Mouse (Mus musculus): ENCODE data around the gene Ablim2. TPM values are rescaled to one million over a fixed set of nuclear protein-coding genes. Genes with fewer than 3 reads are reported as not detected.

Ablim2 gene
- polyA plus RNA-seq, 1 experiment from 2014 or later = 0.45 TPM

- no peak overlapping the region for H3K4me2 ChIP-seq (ENCODE audit: low read depth, low read length)
- H3K9ac ChIP-seq (ENCODE audit: low read depth, low read length) = no peak overlapping the region
- H3K36me3 ChIP-seq (ENCODE audit: control insufficient read depth, insufficient read depth) = no peaks in the 10 kb centered on the region
- no peaks in the 10 kb centered on the region for H3K4me1 ChIP-seq (ENCODE audit: control insufficient read depth, low read depth, low read length)
- H3K27me3 ChIP-seq (ENCODE audit: control insufficient read depth, insufficient read depth, low read depth, low read length) = no peaks in the 10 kb centered on the region
- ATAC-seq (ENCODE audit: low read depth) = no peak
- 33% methylated on average over 1 of the region's 1 CpGs for WGBS (ENCODE audit: insufficient replicate concordance)
- H3K27ac ChIP-seq (ENCODE audit: low read length) = no peak overlapping the region
- H3K4me3 ChIP-seq (ENCODE audit: low read depth, low read length) = no peak overlapping the region
- no peaks in the 10 kb centered on the region for H3K9me3 ChIP-seq (replicated peaks; ENCODE audit: control insufficient read depth, low read length)
Measured at GRCm38 (mm10) chr5:35730552-35730951, 27.1 kb upstream of the Ablim2 start.

GRCm38 (mm10) chr5:35731006-35731405, 26.7 kb upstream of the Ablim2 start:
- no peak overlapping the region for H3K4me2 ChIP-seq (ENCODE audit: low read depth, low read length)
- no peaks in the 10 kb centered on the region for H3K4me1 ChIP-seq (ENCODE audit: control insufficient read depth, low read depth, low read length)
- H3K4me3 ChIP-seq (ENCODE audit: low read depth, low read length) = no peak overlapping the region
- WGBS (ENCODE audit: insufficient replicate concordance) = 64% methylated on average over 4 of the region's 4 CpGs
- no peak overlapping the region for H3K27ac ChIP-seq (ENCODE audit: low read length)
- no peak overlapping the region for H3K9ac ChIP-seq (ENCODE audit: low read depth, low read length)
- no peaks in the 10 kb centered on the region for H3K36me3 ChIP-seq (ENCODE audit: control insufficient read depth, insufficient read depth)
- ATAC-seq (ENCODE audit: low read depth) = no peak
- no peaks in the 10 kb centered on the region for H3K27me3 ChIP-seq (ENCODE audit: control insufficient read depth, insufficient read depth, low read depth, low read length)
- H3K9me3 ChIP-seq (replicated peaks; ENCODE audit: control insufficient read depth, low read length) = no peaks in the 10 kb centered on the region

- H3K9ac ChIP-seq (ENCODE audit: low read depth, low read length) = no peak overlapping the region
- H3K9me3 ChIP-seq (replicated peaks; ENCODE audit: control insufficient read depth, low read length) = no peaks in the 10 kb centered on the region
- no peaks in the 10 kb centered on the region for H3K27me3 ChIP-seq (ENCODE audit: control insufficient read depth, insufficient read depth, low read depth, low read length)
- no peak overlapping the region for H3K4me3 ChIP-seq (ENCODE audit: low read depth, low read length)
- no peak overlapping the region for H3K4me2 ChIP-seq (ENCODE audit: low read depth, low read length)
- no peak overlapping the region for H3K27ac ChIP-seq (ENCODE audit: low read length)
- no peak for ATAC-seq (ENCODE audit: low read depth)
- H3K36me3 ChIP-seq (ENCODE audit: control insufficient read depth, insufficient read depth) = no peaks in the 10 kb centered on the region
- WGBS (ENCODE audit: insufficient replicate concordance) = 60% methylated on average over 2 of the region's 2 CpGs
- no peaks in the 10 kb centered on the region; the same call in 1 of the 2 replicates for H3K4me1 ChIP-seq (ENCODE audit: control insufficient read depth, low read depth, low read length)
Measured at GRCm38 (mm10) chr5:35733523-35733922, 24.2 kb upstream of the Ablim2 start.

- 61% methylated on average over 20 of the region's 20 CpGs for WGBS (ENCODE audit: insufficient replicate concordance)
- no peak overlapping the region for H3K4me3 ChIP-seq (ENCODE audit: low read depth, low read length)
- no peak overlapping the region for H3K4me2 ChIP-seq (ENCODE audit: low read depth, low read length)
- no peak overlapping the region for H3K9ac ChIP-seq (ENCODE audit: low read depth, low read length)
- ATAC-seq (ENCODE audit: low read depth) = peak; percentile 35; the same call in 1 of the 2 replicates
- H3K4me1 ChIP-seq (ENCODE audit: control insufficient read depth, low read depth, low read length) = no peaks in the 10 kb centered on the region; the same call in 1 of the 2 replicates
- no peak overlapping the region for H3K27ac ChIP-seq (ENCODE audit: low read length)
- no peaks in the 10 kb centered on the region for H3K36me3 ChIP-seq (ENCODE audit: control insufficient read depth, insufficient read depth)
- no peaks in the 10 kb centered on the region for H3K9me3 ChIP-seq (replicated peaks; ENCODE audit: control insufficient read depth, low read length)
- no peaks in the 10 kb centered on the region for H3K27me3 ChIP-seq (ENCODE audit: control insufficient read depth, insufficient read depth, low read depth, low read length)
Measured at GRCm38 (mm10) chr5:35737231-35737901, 20.3 kb upstream of the Ablim2 start.

GRCm38 (mm10) chr5:35739005-35739404, 18.7 kb upstream of the Ablim2 start:
- Histone ChIP-seq H3K36me3 (ENCODE audit: control insufficient read depth, insufficient read depth) (no peaks in the 10 kb centered on the region), H3K9ac (ENCODE audit: low read depth, low read length) (no peak overlapping the region), H3K27me3 (ENCODE audit: control insufficient read depth, insufficient read depth, low read depth, low read length) (no peaks in the 10 kb centered on the region), H3K9me3 (replicated peaks; ENCODE audit: control insufficient read depth, low read length) (no peaks in the 10 kb centered on the region), H3K4me2 (ENCODE audit: low read depth, low read length) (no peak overlapping the region), H3K4me1 (ENCODE audit: control insufficient read depth, low read depth, low read length) (no peaks in the 10 kb centered on the region; the same call in 1 of the 2 replicates), H3K27ac (ENCODE audit: low read length) (no peak overlapping the region), H3K4me3 (ENCODE audit: low read depth, low read length) (no peak overlapping the region)
- WGBS (ENCODE audit: insufficient replicate concordance) = 57% methylated on average over 2 of the region's 2 CpGs
- ATAC-seq (ENCODE audit: low read depth) = no peak

- 32% methylated on average over 10 of the region's 10 CpGs for WGBS (ENCODE audit: insufficient replicate concordance)
- ATAC-seq (ENCODE audit: low read depth) = no peak
- H3K27me3 ChIP-seq (ENCODE audit: control insufficient read depth, insufficient read depth, low read depth, low read length) = no peaks in the 10 kb centered on the region
- H3K36me3 ChIP-seq (ENCODE audit: control insufficient read depth, insufficient read depth) = no peaks in the 10 kb centered on the region
- no peak within 1 kb of the TSS for H3K9ac ChIP-seq (ENCODE audit: low read depth, low read length)
- no peaks in the 10 kb centered on the region; the same call in 1 of the 2 replicates for H3K4me1 ChIP-seq (ENCODE audit: control insufficient read depth, low read depth, low read length)
- H3K4me2 ChIP-seq (ENCODE audit: low read depth, low read length) = no peak within 1 kb of the TSS
- H3K27ac ChIP-seq (ENCODE audit: low read length) = no peak within 1 kb of the TSS
- no peak within 1 kb of the TSS for H3K4me3 ChIP-seq (ENCODE audit: low read depth, low read length)
- no peaks in the 10 kb centered on the region for H3K9me3 ChIP-seq (replicated peaks; ENCODE audit: control insufficient read depth, low read length)
Measured at GRCm38 (mm10) chr5:35739536-35740278, 18.0 kb upstream of the Ablim2 start, which contains the start of gene Sh3tc1. TSS of gene Sh3tc1 (minus strand) at chr5:35739987.

GRCm38 (mm10) chr5:35740716-35741115, 17.0 kb upstream of the Ablim2 start:
- Histone ChIP-seq H3K9me3 (replicated peaks; ENCODE audit: control insufficient read depth, low read length) (no peaks in the 10 kb centered on the region), H3K4me3 (ENCODE audit: low read depth, low read length) (no peak overlapping the region), H3K36me3 (ENCODE audit: control insufficient read depth, insufficient read depth) (no peaks in the 10 kb centered on the region), H3K27ac (ENCODE audit: low read length) (no peak overlapping the region), H3K4me1 (ENCODE audit: control insufficient read depth, low read depth, low read length) (no peaks in the 10 kb centered on the region; the same call in 1 of the 2 replicates), H3K27me3 (ENCODE audit: control insufficient read depth, insufficient read depth, low read depth, low read length) (no peaks in the 10 kb centered on the region), H3K9ac (ENCODE audit: low read depth, low read length) (no peak overlapping the region), H3K4me2 (ENCODE audit: low read depth, low read length) (no peak overlapping the region)
- ATAC-seq (ENCODE audit: low read depth) = no peak
- 11% methylated on average over 10 of the region's 10 CpGs for whole genome bisulfite sequencing (ENCODE audit: insufficient replicate concordance)

- no peak overlapping the region for H3K9ac ChIP-seq (ENCODE audit: low read depth, low read length)
- 47% methylated on average over 13 of the region's 13 CpGs for WGBS (ENCODE audit: insufficient replicate concordance)
Measured at GRCm38 (mm10) chr5:35741225-35741820, 16.4 kb upstream of the Ablim2 start.

More at GRCm38 (mm10) chr5:35741225-35741820, 16.4 kb upstream of the Ablim2 start:
- Histone ChIP-seq H3K27me3 (ENCODE audit: control insufficient read depth, insufficient read depth, low read depth, low read length) (no peaks in the 10 kb centered on the region), H3K27ac (ENCODE audit: low read length) (no peak overlapping the region), H3K4me2 (ENCODE audit: low read depth, low read length) (no peak overlapping the region), H3K4me3 (ENCODE audit: low read depth, low read length) (no peak overlapping the region), H3K4me1 (ENCODE audit: control insufficient read depth, low read depth, low read length) (no peaks in the 10 kb centered on the region; the same call in 1 of the 2 replicates), H3K36me3 (ENCODE audit: control insufficient read depth, insufficient read depth) (no peaks in the 10 kb centered on the region), H3K9me3 (replicated peaks; ENCODE audit: control insufficient read depth, low read length) (no peaks in the 10 kb centered on the region)
- no peak for ATAC-seq (ENCODE audit: low read depth)
